Mouse (Mus musculus): Measurements from ENCODE around the gene Tm4sf19. TPM values are rescaled to one million over a fixed set of nuclear protein-coding genes. Genes with fewer than 3 reads are reported as not detected.

Gene Tm4sf19
- not detected in 3 replicates for total RNA-seq (2017)

- no peak for ATAC-seq (replicated peaks; ENCODE audit: insufficient number of reproducible peaks, low FRiP score, low TSS enrichment, poor library complexity, severe bottlenecking)
Measured at GRCm38 (mm10) chr16:32400267-32400666, at the start of gene Tm4sf19. TSS of gene Tm4sf19 (plus strand) at chr16:32400506.

DNA sequence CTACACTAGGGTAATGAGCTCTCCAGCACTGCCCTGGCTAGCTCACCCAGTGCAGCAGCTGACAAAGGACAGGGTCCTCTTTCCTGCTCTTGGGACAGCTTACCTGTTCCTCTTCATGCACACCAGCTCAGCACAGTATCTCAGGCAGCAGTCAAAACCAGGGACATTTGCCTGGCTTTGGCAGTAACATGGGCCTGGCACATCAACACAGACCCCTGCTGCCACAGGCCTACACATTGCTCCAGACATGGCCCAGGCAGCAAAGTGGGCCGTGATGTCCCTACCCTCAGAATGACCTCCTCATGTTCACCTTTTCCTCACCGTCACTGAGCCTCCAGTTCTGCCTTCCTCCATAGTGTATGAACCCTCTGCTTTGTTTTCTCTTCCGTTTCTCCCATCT is 49.5 kb upstream of the Tm4sf19 start:
- ATAC-seq (replicated peaks; ENCODE audit: insufficient number of reproducible peaks, low FRiP score, low TSS enrichment, poor library complexity, severe bottlenecking): no peak

- no peak for ATAC-seq (replicated peaks; ENCODE audit: insufficient number of reproducible peaks, low FRiP score, low TSS enrichment, poor library complexity, severe bottlenecking)
Measured at GRCm38 (mm10) chr16:32363530-32363929, 36.8 kb upstream of the Tm4sf19 start.

- no peak for ATAC-seq (replicated peaks; ENCODE audit: insufficient number of reproducible peaks, low FRiP score, low TSS enrichment, poor library complexity, severe bottlenecking)
Measured at GRCm38 (mm10) chr16:32371351-32371750, 29.0 kb upstream of the Tm4sf19 start.

DNA sequence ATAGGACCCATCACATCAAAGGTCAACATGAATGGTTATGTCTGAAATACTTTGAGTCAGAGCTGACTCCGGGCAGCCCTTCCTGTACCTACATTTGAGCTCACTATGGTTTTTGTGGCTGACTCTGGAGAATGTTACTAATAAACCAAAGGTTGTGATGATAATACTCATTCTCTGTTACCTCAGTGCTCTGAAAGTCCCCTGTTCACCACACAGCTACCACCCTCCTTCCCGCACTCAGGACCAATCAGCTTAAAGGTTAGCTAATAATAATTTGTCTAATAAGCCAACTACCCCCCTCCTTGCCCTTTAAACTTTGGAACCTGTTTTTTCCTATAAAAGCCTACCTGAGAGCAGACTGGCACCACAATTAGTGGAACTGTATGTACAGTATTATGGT is 20.7 kb upstream of the Tm4sf19 start:
- ATAC-seq (replicated peaks; ENCODE audit: insufficient number of reproducible peaks, low FRiP score, low TSS enrichment, poor library complexity, severe bottlenecking): no peak

GRCm38 (mm10) chr16:32382901-32383300 is 17.4 kb upstream of the Tm4sf19 start:
- no peak for ATAC-seq (replicated peaks; ENCODE audit: insufficient number of reproducible peaks, low FRiP score, low TSS enrichment, poor library complexity, severe bottlenecking)

- no peak for ATAC-seq (replicated peaks; ENCODE audit: insufficient number of reproducible peaks, low FRiP score, low TSS enrichment, poor library complexity, severe bottlenecking)
Measured at GRCm38 (mm10) chr16:32384885-32385284, 15.4 kb upstream of the Tm4sf19 start.

GRCm38 (mm10) chr16:32386826-32387225 is 13.5 kb upstream of the Tm4sf19 start:
- ATAC-seq (replicated peaks; ENCODE audit: insufficient number of reproducible peaks, low FRiP score, low TSS enrichment, poor library complexity, severe bottlenecking): no peak

- ATAC-seq (replicated peaks; ENCODE audit: insufficient number of reproducible peaks, low FRiP score, low TSS enrichment, poor library complexity, severe bottlenecking): no peak
Measured at GRCm38 (mm10) chr16:32389049-32389448, 11.3 kb upstream of the Tm4sf19 start.

DNA sequence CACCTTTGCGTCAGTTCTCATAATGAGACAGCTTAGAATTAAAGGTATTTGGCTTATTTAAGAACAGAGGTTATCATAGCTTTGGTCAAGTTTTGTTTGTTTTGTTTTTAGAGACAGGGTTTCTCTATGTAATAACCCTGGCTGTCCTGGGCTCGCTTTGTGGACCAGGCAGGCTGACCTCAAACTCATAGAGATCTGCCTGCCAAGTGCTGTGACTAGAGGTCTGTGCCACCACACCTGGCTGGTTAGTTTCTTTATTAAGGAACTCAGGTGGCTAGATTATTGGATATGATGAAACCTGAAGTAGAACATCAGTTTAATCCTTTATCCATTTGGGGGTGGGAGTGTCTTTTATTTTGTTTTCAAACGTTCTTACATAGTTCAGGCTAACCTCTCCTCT is 10.5 kb upstream of the Tm4sf19 start:
- ATAC-seq (replicated peaks; ENCODE audit: insufficient number of reproducible peaks, low FRiP score, low TSS enrichment, poor library complexity, severe bottlenecking): no peak

DNA sequence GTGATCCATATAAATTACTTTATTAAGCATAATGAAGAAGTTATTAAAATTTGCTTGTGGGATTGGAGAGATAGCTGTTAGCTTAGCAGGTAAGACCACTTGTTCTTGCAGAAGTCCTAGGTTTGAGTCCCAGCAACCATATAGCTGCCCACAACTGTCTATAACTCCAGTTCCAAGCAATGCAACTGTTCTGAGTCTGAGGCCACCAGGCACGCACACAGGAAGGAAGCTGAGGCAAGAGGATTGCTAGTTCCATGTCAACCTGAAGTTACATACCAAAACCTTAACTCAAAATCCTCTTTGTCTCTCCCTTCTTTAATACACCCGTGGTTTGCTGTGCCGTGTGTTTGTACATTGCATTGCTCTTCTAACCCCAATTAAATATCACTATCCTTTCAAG is 9.4 kb upstream of the Tm4sf19 start:
- no peak for ATAC-seq (replicated peaks; ENCODE audit: insufficient number of reproducible peaks, low FRiP score, low TSS enrichment, poor library complexity, severe bottlenecking)

DNA sequence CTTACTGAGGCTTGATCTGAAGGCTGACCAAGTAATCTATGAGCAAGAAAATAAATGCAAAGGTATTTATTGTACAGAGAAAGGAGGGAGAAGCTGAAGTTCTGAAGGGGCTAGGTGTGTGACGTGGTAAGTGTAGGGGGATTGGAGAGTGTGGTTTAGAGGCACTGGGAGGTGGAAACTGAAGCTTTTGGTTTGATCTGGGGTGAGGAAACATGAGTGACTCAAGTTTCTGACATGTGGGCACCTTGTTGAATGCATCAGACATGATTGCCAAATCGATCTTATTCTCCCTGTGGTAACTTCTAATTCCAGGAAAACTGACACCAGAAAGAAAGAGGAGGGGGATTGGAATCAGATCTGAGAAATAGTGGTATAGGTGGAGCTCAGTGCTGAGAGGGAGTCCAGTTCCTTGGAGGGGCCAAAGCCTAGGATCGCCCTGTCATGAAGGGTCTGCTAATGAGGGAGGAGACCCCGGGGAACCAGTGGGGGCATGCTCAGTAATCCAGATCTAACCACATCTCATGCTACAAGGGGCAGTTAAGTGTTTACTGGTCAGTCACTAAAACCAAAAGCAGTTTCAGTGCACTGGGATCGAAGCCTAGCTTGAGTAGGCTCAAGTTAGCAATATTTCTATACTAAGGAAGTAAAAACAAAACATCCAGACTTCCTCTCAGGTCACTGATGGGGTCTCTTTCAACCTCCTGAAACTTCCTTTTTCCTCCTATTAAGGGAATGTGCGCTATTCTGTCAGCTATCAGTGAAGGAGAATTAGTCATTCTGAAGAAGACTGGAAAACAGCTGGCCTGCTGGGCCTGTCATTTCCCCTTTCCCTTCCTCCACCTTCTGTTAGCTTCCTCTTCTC is 4.4 kb upstream of the Tm4sf19 start:
- no peak for ATAC-seq (replicated peaks; ENCODE audit: insufficient number of reproducible peaks, low FRiP score, low TSS enrichment, poor library complexity, severe bottlenecking)

DNA sequence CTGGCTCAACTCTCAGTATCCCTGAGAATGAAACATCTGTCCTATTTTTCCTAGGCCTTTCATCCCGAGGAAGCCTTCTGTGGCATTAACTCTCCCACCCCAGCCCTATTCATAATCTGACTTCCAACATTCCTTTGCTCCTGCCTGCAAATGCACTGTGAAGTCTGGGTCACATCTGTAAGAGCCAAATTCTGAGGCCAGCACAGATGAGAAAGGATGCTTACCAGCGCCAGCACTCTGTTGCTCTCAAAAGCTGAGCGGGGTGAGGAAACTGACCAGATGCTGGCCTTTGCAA is 3.8 kb upstream of the Tm4sf19 start:
- no peak for ATAC-seq (replicated peaks; ENCODE audit: insufficient number of reproducible peaks, low FRiP score, low TSS enrichment, poor library complexity, severe bottlenecking)

GRCm38 (mm10) chr16:32398206-32398605 is 2.1 kb upstream of the Tm4sf19 start:
- no peak for ATAC-seq (replicated peaks; ENCODE audit: insufficient number of reproducible peaks, low FRiP score, low TSS enrichment, poor library complexity, severe bottlenecking)

DNA sequence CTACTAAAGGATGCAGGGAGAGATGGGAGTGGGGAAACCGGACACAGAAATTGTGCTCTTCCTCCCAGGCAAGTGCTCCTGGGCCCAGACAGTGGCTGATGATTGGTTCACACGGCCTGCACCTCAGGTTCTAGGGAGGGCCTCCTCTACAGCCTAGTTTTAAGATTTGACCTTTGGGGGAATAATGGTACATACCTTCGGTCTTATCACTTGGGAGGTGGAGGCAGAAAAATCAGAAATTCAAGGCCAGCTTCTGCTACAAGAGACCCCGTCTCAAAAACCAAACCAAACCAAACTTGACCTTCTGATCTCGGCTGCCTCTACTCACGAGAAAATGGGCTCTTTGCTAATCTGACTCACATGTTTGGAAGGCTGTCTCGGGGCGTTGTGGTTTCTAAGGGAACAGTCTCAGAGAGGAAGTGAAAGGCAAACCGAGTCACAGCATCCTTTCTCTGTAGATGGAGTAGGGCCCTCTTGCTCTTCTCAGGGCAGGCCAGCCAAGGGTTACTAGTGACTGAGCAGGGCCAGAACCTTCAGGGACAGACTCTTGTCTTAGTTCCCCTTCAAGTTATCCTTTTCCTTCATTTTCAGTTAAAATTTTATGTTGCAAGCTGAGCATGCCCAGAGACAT is 1.1 kb downstream of the Tm4sf19 start:
- peak; percentile 94 for ATAC-seq (replicated peaks; ENCODE audit: insufficient number of reproducible peaks, low FRiP score, low TSS enrichment, poor library complexity, severe bottlenecking)

GRCm38 (mm10) chr16:32402818-32403217 is 2.5 kb downstream of the Tm4sf19 start:
- peak; percentile 68; the same call in 1 of the 2 replicates for ATAC-seq (replicated peaks; ENCODE audit: insufficient number of reproducible peaks, low FRiP score, low TSS enrichment, poor library complexity, severe bottlenecking)

DNA sequence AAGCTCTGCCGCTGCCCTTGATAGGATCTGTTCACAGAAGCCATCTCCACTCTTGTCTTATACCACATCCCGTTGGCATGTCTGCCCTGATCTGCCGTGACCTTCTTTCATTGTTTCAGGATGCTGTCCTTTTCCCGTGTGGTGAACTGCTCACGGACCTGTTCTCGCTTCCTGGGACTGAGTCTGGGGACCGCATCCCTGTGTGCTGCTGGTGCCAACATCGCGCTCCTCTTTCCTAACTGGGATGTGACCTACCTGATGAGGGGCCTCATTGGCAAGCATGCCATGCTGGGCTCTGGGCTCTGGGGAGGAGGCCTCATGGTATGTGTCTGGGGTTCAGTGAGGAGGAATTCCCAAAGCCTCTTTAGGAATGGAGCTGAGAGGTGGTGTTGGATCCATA is 5.4 kb downstream of the Tm4sf19 start:
- ATAC-seq (replicated peaks; ENCODE audit: insufficient number of reproducible peaks, low FRiP score, low TSS enrichment, poor library complexity, severe bottlenecking): no peak

DNA sequence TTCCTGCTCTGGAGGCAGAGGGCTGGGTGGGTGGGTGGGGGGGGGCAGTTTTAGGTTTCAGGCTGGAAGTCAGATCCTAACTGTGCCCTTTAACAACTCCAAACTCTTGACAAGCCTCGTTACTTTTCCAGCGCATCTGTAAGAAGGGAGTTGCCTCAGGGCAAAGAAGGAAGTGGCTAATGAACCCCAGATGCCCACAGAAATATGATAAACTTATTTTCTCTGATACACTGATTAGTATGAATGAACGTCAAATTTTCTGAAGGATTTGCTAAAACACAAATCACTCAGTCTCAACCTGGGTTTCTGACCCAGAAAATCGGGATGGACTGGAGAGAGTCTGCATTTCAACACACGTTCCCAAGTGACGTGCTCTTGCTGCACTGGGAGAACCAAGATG is 6.4 kb downstream of the Tm4sf19 start:
- ATAC-seq (replicated peaks; ENCODE audit: insufficient number of reproducible peaks, low FRiP score, low TSS enrichment, poor library complexity, severe bottlenecking): no peak

GRCm38 (mm10) chr16:32407730-32408129 is 7.4 kb downstream of the Tm4sf19 start:
- no peak for ATAC-seq (replicated peaks; ENCODE audit: insufficient number of reproducible peaks, low FRiP score, low TSS enrichment, poor library complexity, severe bottlenecking)

- no peak for ATAC-seq (replicated peaks; ENCODE audit: insufficient number of reproducible peaks, low FRiP score, low TSS enrichment, poor library complexity, severe bottlenecking)
Measured at GRCm38 (mm10) chr16:32417457-32417856, 17.2 kb downstream of the Tm4sf19 start.
